Comparison of ENCODE assay signal across 8 mouse cellular contexts in genomic region chr2:16356106-16356818, GRCm38 (mm10). TPM values are rescaled to one million over a fixed set of nuclear protein-coding genes. Genes with fewer than 3 reads are reported as not detected.
DNase-seq lines count a peak whose midpoint lies in the region; ATAC-seq lines count a peak whose summit lies in the region.

TSS of gene Plxdc2 (plus strand) at chr2:16356304.

- no peaks in the 10 kb centered on the region for H3K36me3 ChIP-seq in hindbrain, embryonic 16.5 days (ENCODE audit: control insufficient read depth, insufficient read depth, low read length)

- H3K9me3 ChIP-seq in hindbrain, embryonic 16.5 days (ENCODE audit: control insufficient read depth, low read length) = no peaks in the 10 kb centered on the region

- peak within 1 kb of the TSS; percentile 88 for H3K9ac ChIP-seq in hindbrain, embryonic 16.5 days (ENCODE audit: low read depth, low read length)

- ATAC-seq in common myeloid progenitor, adult 5-6 weeks (replicated peaks; ENCODE audit: low read depth, poor library complexity, severe bottlenecking) = peak; percentile 67
- peak; percentile 95 for ATAC-seq in hindbrain, embryonic 16.5 days

- H3K4me2 ChIP-seq in hindbrain, embryonic 16.5 days (ENCODE audit: low read length) = peak within 1 kb of the TSS; percentile 87

- H3K4me1 ChIP-seq in hindbrain, embryonic 16.5 days (ENCODE audit: control insufficient read depth, insufficient read depth, low read depth, low read length) = peaks cover 3% of the 10 kb centered on the region

- DNase-seq in T-cell, adult 2 months (ENCODE audit: low spot score) = peak; percentile 39
- DNase-seq in gastrocnemius, postnatal 10 days = peak; percentile 67
- DNase-seq in left cerebral cortex, adult 11 months (ENCODE audit: low spot score) = peak; percentile 79
- peak; percentile 67 for DNase-seq in lung, postnatal 14 days
- peak; percentile 88 for DNase-seq in retina, postnatal 1 day
- DNase-seq in urinary bladder, postnatal 10 days (ENCODE audit: low spot score) = peak; percentile 15

- peak within 1 kb of the TSS; percentile 83 for H3K4me3 ChIP-seq in hindbrain, embryonic 16.5 days (ENCODE audit: low read length)

- H3K27ac ChIP-seq in hindbrain, embryonic 16.5 days (ENCODE audit: low read depth, low read length) = peak within 1 kb of the TSS; percentile 94

- H3K27me3 ChIP-seq in hindbrain, embryonic 16.5 days (replicated peaks; ENCODE audit: control insufficient read depth, insufficient read depth, low read length) = no peaks in the 10 kb centered on the region

- under 1% methylated on average over 43 of the region's 45 CpGs for WGBS in hindbrain, embryonic 16.5 days

RNA-seq across cellular contexts. Expression of gene Plxdc2, which starts in this region (rescaled TPM):
- 2.1 and 4.9 TPM in 2 replicates for total RNA-seq in common myeloid progenitor, adult 5-6 weeks (2017)
- total RNA-seq in gastrocnemius, postnatal 10 days (2021) = 10 to 100 TPM; 33.5 to 38.5 TPM
- polyA plus RNA-seq in hindbrain, embryonic 16.5 days (2015; fragmentation: Nextera tagmentation; extraction: Ambion mirVana) = 30.6 and 33.9 TPM in 2 replicates

Comparison
In these comparisons a context has a peak if more than half of its experiments do, and no peak if none do; other contexts are left out.
1. Peak in every context shown above with its lines: DNase-seq, ATAC-seq, H3K4me3 ChIP-seq and H3K27ac ChIP-seq.
2. DNase-seq: peak in every context shown above with its lines; median percentile 88 in retina, postnatal 1 day; 79 in left cerebral cortex, adult 11 months; 67 in gastrocnemius, postnatal 10 days; 67 in lung, postnatal 14 days; 39 in T-cell, adult 2 months; 15 in urinary bladder, postnatal 10 days.